8 mouse cellular contexts compared by ENCODE assay signal in genomic region chr9:48644926-48645647, GRCm38 (mm10). TPM values are rescaled to one million over a fixed set of nuclear protein-coding genes. Genes with fewer than 3 reads are reported as not detected.
DNase-seq lines count a peak whose midpoint lies in the region; ATAC-seq and TF ChIP-seq lines count a peak whose summit lies in the region.

No protein-coding gene starts in this region.

- ATAC-seq in Patski = peak; percentile 27
- ATAC-seq in lung, embryonic 14.5 days (ENCODE audit: insufficient read depth) = no peak
- ATAC-seq in erythroid progenitor cell, adult 5-6 weeks (replicated peaks; ENCODE audit: low FRiP score, poor library complexity, severe bottlenecking) = no peak

- H3K27ac ChIP-seq in embryonic fibroblast, embryonic 13.5 days (ENCODE audit: insufficient read depth, low read length) = no peak overlapping the region
- no peak overlapping the region for H3K27ac ChIP-seq in lung, embryonic 14.5 days (ENCODE audit: low read depth)

- POLR2A ChIA-PET in Patski (lab: Charles Lee) = interaction anchor here (1.1 kb wide), 1 partner anchor 11 kb away, joined by 5 read pairs; no protein-coding TSS in a partner anchor

- peak; percentile 68 for TF ChIP-seq CTCF in Patski (IDR thresholded peaks at IDR 0.05)
- TF ChIP-seq CTCF in embryonic fibroblast, embryonic 13.5 days (IDR thresholded peaks at IDR 0.05; ENCODE audit: borderline replicate concordance, insufficient read depth, low read length) = 0 out of 2 replicates have a peak, but pooled peaks have one; percentile 31
- peak; percentile 72 for TF ChIP-seq CTCF in lung, embryonic 14.5 days (IDR thresholded peaks at IDR 0.05; ENCODE audit: low read depth)

- CTCF ChIA-PET in Patski (lab: Charles Lee) = interaction anchor here (0.7 to 4.3 kb wide), 11 partner anchors 13 to 327 kb away, joined by 3 to 31 read pairs (median 4); no protein-coding TSS in a partner anchor

- no peak for TF ChIP-seq POLR2A in embryonic fibroblast, embryonic 13.5 days (IDR thresholded peaks at IDR 0.05; ENCODE audit: low read depth, low read length)

- in situ Hi-C loops in Patski (cut with MboI; ENCODE audit: low pct_unique_long_range_greater_than_20kb) = loop anchor here (5.0 kb wide), 3 partner anchors 217 to 327 kb away; no protein-coding TSS in a partner anchor

- no peak overlapping the region for H3K9ac ChIP-seq in lung, embryonic 14.5 days

- H3K4me2 ChIP-seq in lung, embryonic 14.5 days = no peak overlapping the region

- H3K27me3 ChIP-seq in Patski = peaks cover 47% of the 10 kb centered on the region
- H3K27me3 ChIP-seq in lung, embryonic 14.5 days (ENCODE audit: insufficient read depth, low read length) = peaks cover 14% of the 10 kb centered on the region

- DNase-seq in adrenal gland, adult (ENCODE audit: inconsistent age in 2 of 2, low spot score in 1 of 2) = peak; percentile 53 to 84
- DNase-seq in adrenal gland, postnatal 25 days = no peak
- DNase-seq in layer of hippocampus, adult 11-12 months (ENCODE audit: low spot score) = peak; percentile 57
- DNase-seq in layer of hippocampus, postnatal 36 days = no peak
- no peak for DNase-seq in Patski (ENCODE audit: low read depth, low spot score)
- peak; percentile 76 for DNase-seq in lung, embryonic 14.5 days

- peaks cover 6% of the 10 kb centered on the region; the same call in 1 of the 2 replicates for H3K9me3 ChIP-seq in lung, embryonic 14.5 days (ENCODE audit: low read depth, low read length)

- H3K4me1 ChIP-seq in embryonic fibroblast, embryonic 13.5 days (ENCODE audit: control insufficient read depth, insufficient read depth, low read length) = no peaks in the 10 kb centered on the region
- H3K4me1 ChIP-seq in lung, embryonic 14.5 days (ENCODE audit: insufficient read depth) = peaks cover 6% of the 10 kb centered on the region; the same call in 1 of the 2 replicates

- no peaks in the 10 kb centered on the region for H3K36me3 ChIP-seq in lung, embryonic 14.5 days (ENCODE audit: insufficient read depth)

- 46% methylated on average over 13 of the region's 13 CpGs for WGBS in lung, embryonic 14.5 days

- H3K4me3 ChIP-seq in embryonic fibroblast, embryonic 13.5 days (ENCODE audit: insufficient read depth, low read length) = no peak overlapping the region
- no peak overlapping the region for H3K4me3 ChIP-seq in lung, embryonic 14.5 days (ENCODE audit: low read depth, low read length)

RNA-seq across cellular contexts. Expression of gene Nnmt, which starts 40.1 kb away (rescaled TPM):
- 11.5 and 12.3 TPM in 2 replicates for total RNA-seq in adrenal gland, postnatal 25 days (2021)
- total RNA-seq in layer of hippocampus, postnatal 36 days (2021) = 1 to 10 TPM in 1 of 2 experiments, under 1 TPM in 1; 0.86 to 2.5 TPM
- 28.4 TPM for polyA plus RNA-seq in Patski (2021)
- 37.8 and 48.9 TPM in 2 replicates for polyA plus RNA-seq in embryonic fibroblast, embryonic 13.5 days (2011; ENCODE audit: insufficient read length, low read depth, missing spikeins)
- polyA plus RNA-seq in lung, embryonic 14.5 days (2014; fragmentation: Nextera tagmentation; extraction: Ambion mirVana) = 0.61 and 0.71 TPM in 2 replicates
- 14.3 TPM in 1 of 2 replicates, not detected in the other for total RNA-seq in erythroid progenitor cell, adult 5-6 weeks (2015; ENCODE audit: low replicate concordance)
- not detected in 2 replicates for total RNA-seq in erythroid progenitor cell, adult 5-6 weeks (2017; ENCODE audit: low replicate concordance)

Comparison
In these comparisons a context has a peak if more than half of its experiments do, and no peak if none do; other contexts are left out.
1. DNase-seq: peak in adrenal gland, adult (2 of 2), layer of hippocampus, adult 11-12 months (single experiment) and lung, embryonic 14.5 days (single experiment); none in adrenal gland, postnatal 25 days (single experiment), layer of hippocampus, postnatal 36 days (0 of 2) and Patski (single experiment).
2. Peak in every context shown above with its lines, with median percentiles within 50 percentile points of each other: CTCF ChIP-seq.